Mouse (Mus musculus): Measurements from ENCODE around the gene Sorcs3. TPM values are rescaled to one million over a fixed set of nuclear protein-coding genes. Genes with fewer than 3 reads are reported as not detected.

The Sorcs3 gene
- polyA plus RNA-seq, 1 experiment from 2014 or later, result 12.7 TPM

- Histone ChIP-seq H3K4me3 (no peak overlapping the region), H3K4me2 (no peak overlapping the region), H3K9ac (no peak overlapping the region), H3K4me1 (replicated peaks) (no peaks in the 10 kb centered on the region), H3K36me3 (no peaks in the 10 kb centered on the region), H3K27me3 (no peaks in the 10 kb centered on the region), H3K9me3 (no peaks in the 10 kb centered on the region), H3K27ac (replicated peaks) (no peak overlapping the region)
- ATAC-seq (ENCODE audit: low read depth), result no peak
- WGBS, result 55% methylated on average over 2 of the region's 2 CpGs
Measured at GRCm38 (mm10) chr19:48413836-48414235, 208.0 kb downstream of the Sorcs3 start.

GRCm38 (mm10) chr19:48418356-48418755, 212.5 kb downstream of the Sorcs3 start:
- no peak for ATAC-seq (ENCODE audit: low read depth)

GRCm38 (mm10) chr19:48429263-48429662, 223.4 kb downstream of the Sorcs3 start:
- H3K27me3 ChIP-seq, result no peaks in the 10 kb centered on the region
- no peak overlapping the region for H3K4me2 ChIP-seq
- H3K4me3 ChIP-seq, result no peak overlapping the region
- H3K4me1 ChIP-seq (replicated peaks), result peaks cover 15% of the 10 kb centered on the region
- no peaks in the 10 kb centered on the region for H3K36me3 ChIP-seq
- no peak overlapping the region for H3K9ac ChIP-seq
- no peaks in the 10 kb centered on the region for H3K9me3 ChIP-seq
- H3K27ac ChIP-seq (replicated peaks), result 0 out of 2 replicates have a peak overlapping the region, but pooled peaks have one; percentile 70
- 81% methylated on average over 4 of the region's 4 CpGs for WGBS
- no peak for ATAC-seq (ENCODE audit: low read depth)

More at GRCm38 (mm10) chr19:48418356-48418755, 212.5 kb downstream of the Sorcs3 start:
- Histone ChIP-seq H3K4me3 (no peak overlapping the region), H3K27ac (replicated peaks) (no peak overlapping the region), H3K4me2 (no peak overlapping the region), H3K4me1 (replicated peaks) (no peaks in the 10 kb centered on the region), H3K27me3 (no peaks in the 10 kb centered on the region), H3K9ac (no peak overlapping the region), H3K9me3 (no peaks in the 10 kb centered on the region), H3K36me3 (no peaks in the 10 kb centered on the region)
- WGBS, result 89% methylated on average over 3 of the region's 3 CpGs

GRCm38 (mm10) chr19:48429755-48430154, 223.9 kb downstream of the Sorcs3 start:
- no peak for ATAC-seq (ENCODE audit: low read depth)
- peak overlapping the region; percentile 11; the same call in 1 of the 2 replicates for H3K4me2 ChIP-seq
- H3K36me3 ChIP-seq, result no peaks in the 10 kb centered on the region
- peak overlapping the region; percentile 70 for H3K27ac ChIP-seq (replicated peaks)
- no peak overlapping the region for H3K9ac ChIP-seq
- H3K9me3 ChIP-seq, result no peaks in the 10 kb centered on the region
- H3K27me3 ChIP-seq, result no peaks in the 10 kb centered on the region
- whole genome bisulfite sequencing, result 35% methylated on average over 2 of the region's 2 CpGs
- peaks cover 15% of the 10 kb centered on the region for H3K4me1 ChIP-seq (replicated peaks)
- no peak overlapping the region for H3K4me3 ChIP-seq

- WGBS, result 81% methylated on average over 5 of the region's 5 CpGs
- Histone ChIP-seq H3K4me2 (no peak overlapping the region; the same call in 1 of the 2 replicates), H3K36me3 (no peaks in the 10 kb centered on the region), H3K9ac (no peak overlapping the region), H3K27me3 (no peaks in the 10 kb centered on the region), H3K27ac (replicated peaks) (peak overlapping the region; percentile 70; the same call in 1 of the 2 replicates), H3K9me3 (no peaks in the 10 kb centered on the region), H3K4me1 (replicated peaks) (peaks cover 15% of the 10 kb centered on the region), H3K4me3 (no peak overlapping the region)
- no peak for ATAC-seq (ENCODE audit: low read depth)
Measured at GRCm38 (mm10) chr19:48430328-48430727, 224.5 kb downstream of the Sorcs3 start.

GRCm38 (mm10) chr19:48438450-48438849, 232.6 kb downstream of the Sorcs3 start:
- no peak for ATAC-seq (ENCODE audit: low read depth)
- 91% methylated on average over 1 of the region's 1 CpGs for WGBS
- no peaks in the 10 kb centered on the region for H3K27me3 ChIP-seq
- no peak overlapping the region for H3K27ac ChIP-seq (replicated peaks)
- H3K36me3 ChIP-seq, result no peaks in the 10 kb centered on the region
- H3K9me3 ChIP-seq, result no peaks in the 10 kb centered on the region
- H3K4me1 ChIP-seq (replicated peaks), result peaks cover 3% of the 10 kb centered on the region; the same call in 1 of the 2 replicates
- H3K4me3 ChIP-seq, result no peak overlapping the region
- H3K9ac ChIP-seq, result no peak overlapping the region
- H3K4me2 ChIP-seq, result no peak overlapping the region

GRCm38 (mm10) chr19:48461141-48461540, 255.3 kb downstream of the Sorcs3 start:
- Histone ChIP-seq H3K4me2 (no peak overlapping the region), H3K36me3 (no peaks in the 10 kb centered on the region), H3K4me3 (no peak overlapping the region), H3K4me1 (replicated peaks) (no peaks in the 10 kb centered on the region), H3K27me3 (no peaks in the 10 kb centered on the region), H3K9me3 (no peaks in the 10 kb centered on the region), H3K9ac (no peak overlapping the region), H3K27ac (replicated peaks) (no peak overlapping the region)
- ATAC-seq (ENCODE audit: low read depth), result no peak
- 92% methylated on average over 5 of the region's 5 CpGs for WGBS

- 93% methylated on average over 3 of the region's 3 CpGs for WGBS
- no peak overlapping the region for H3K4me2 ChIP-seq
- H3K4me1 ChIP-seq (replicated peaks), result no peaks in the 10 kb centered on the region
Measured at GRCm38 (mm10) chr19:48462426-48462825, 256.6 kb downstream of the Sorcs3 start.

GRCm38 (mm10) chr19:48463494-48463893, 257.7 kb downstream of the Sorcs3 start:
- Histone ChIP-seq H3K27me3 (no peaks in the 10 kb centered on the region), H3K9me3 (no peaks in the 10 kb centered on the region), H3K27ac (replicated peaks) (no peak overlapping the region), H3K36me3 (no peaks in the 10 kb centered on the region), H3K4me2 (no peak overlapping the region), H3K9ac (no peak overlapping the region), H3K4me1 (replicated peaks) (no peaks in the 10 kb centered on the region), H3K4me3 (no peak overlapping the region)
- 64% methylated on average over 3 of the region's 3 CpGs for WGBS
- ATAC-seq (ENCODE audit: low read depth), result no peak

More at GRCm38 (mm10) chr19:48462426-48462825, 256.6 kb downstream of the Sorcs3 start:
- no peak for ATAC-seq (ENCODE audit: low read depth)
- Histone ChIP-seq H3K4me3 (no peak overlapping the region), H3K27ac (replicated peaks) (no peak overlapping the region), H3K36me3 (no peaks in the 10 kb centered on the region), H3K9ac (no peak overlapping the region), H3K9me3 (no peaks in the 10 kb centered on the region), H3K27me3 (no peaks in the 10 kb centered on the region)

- ATAC-seq (ENCODE audit: low read depth), result no peak
- 78% methylated on average over 4 of the region's 4 CpGs for whole genome bisulfite sequencing
- Histone ChIP-seq H3K27me3 (no peaks in the 10 kb centered on the region), H3K4me3 (no peak overlapping the region), H3K9ac (no peak overlapping the region), H3K27ac (replicated peaks) (no peak overlapping the region), H3K9me3 (no peaks in the 10 kb centered on the region), H3K4me1 (replicated peaks) (no peaks in the 10 kb centered on the region), H3K36me3 (no peaks in the 10 kb centered on the region), H3K4me2 (no peak overlapping the region)
Measured at GRCm38 (mm10) chr19:48467471-48467870, 261.6 kb downstream of the Sorcs3 start.

GRCm38 (mm10) chr19:48469791-48470410, 264.1 kb downstream of the Sorcs3 start:
- Histone ChIP-seq H3K4me3 (no peak overlapping the region), H3K27ac (replicated peaks) (no peak overlapping the region), H3K9ac (no peak overlapping the region), H3K9me3 (no peaks in the 10 kb centered on the region), H3K4me2 (no peak overlapping the region), H3K27me3 (no peaks in the 10 kb centered on the region), H3K36me3 (no peaks in the 10 kb centered on the region), H3K4me1 (replicated peaks) (no peaks in the 10 kb centered on the region)
- ATAC-seq (ENCODE audit: low read depth), result no peak
- 94% methylated on average over 4 of the region's 4 CpGs for WGBS

- ATAC-seq (ENCODE audit: low read depth), result no peak
- no peak overlapping the region for H3K27ac ChIP-seq (replicated peaks)
- WGBS, result 67% methylated on average over 5 of the region's 5 CpGs
- H3K27me3 ChIP-seq, result no peaks in the 10 kb centered on the region
- H3K4me3 ChIP-seq, result no peak overlapping the region
- H3K9ac ChIP-seq, result no peak overlapping the region
- no peak overlapping the region for H3K4me2 ChIP-seq
- H3K9me3 ChIP-seq, result no peaks in the 10 kb centered on the region
- no peaks in the 10 kb centered on the region for H3K36me3 ChIP-seq
- no peaks in the 10 kb centered on the region for H3K4me1 ChIP-seq (replicated peaks)
Measured at GRCm38 (mm10) chr19:48471927-48472326, 266.1 kb downstream of the Sorcs3 start.

Data from neural tube, embryonic 13.5 days (tissue).